Mouse (Mus musculus): ENCODE data around the gene Zfp867. TPM values are rescaled to one million over a fixed set of nuclear protein-coding genes. Genes with fewer than 3 reads are reported as not detected.

Zfp867 gene
- 0.03 TPM in 1 of 2 replicates, not detected in the other for polyA plus RNA-seq (2012; rRNA removed)

GRCm38 (mm10) chr11:59472326-59472677, at the start of gene Zfp867:
Gene Zfp867, minus strand, starts transcription at chr11:59472474.

GRCm38 (mm10) chr11:59451086-59451485, 21.2 kb downstream of the Zfp867 start, which contains the start of gene Snap47:
Gene Snap47, minus strand, starts transcription at chr11:59451186.

GRCm38 (mm10) chr11:59449741-59450229, 22.5 kb downstream of the Zfp867 start, which contains the start of gene Jmjd4:
Gene Jmjd4, plus strand, starts transcription at chr11:59450045.

Other genes starting within 250 kb of the Zfp867 start
- gene Arf1, start 244.2 kb downstream of the Zfp867 start, polyA plus RNA-seq (2012; rRNA removed): 308 and 353 TPM in 2 replicates
- 0.20 and 0.40 TPM in 2 replicates for gene Wnt3a, start 181.7 kb downstream of the Zfp867 start, polyA plus RNA-seq (2012; rRNA removed)
- 2.9 and 3.8 TPM in 2 replicates for gene Wnt9a, start 165.5 kb downstream of the Zfp867 start, polyA plus RNA-seq (2012; rRNA removed)
- gene Prss38, start 96.8 kb downstream of the Zfp867 start, polyA plus RNA-seq (2012; rRNA removed): not detected in 2 replicates
- gene Jmjd4, start 22.4 kb downstream of the Zfp867 start, polyA plus RNA-seq (2012; rRNA removed): 1.6 and 1.8 TPM in 2 replicates
- 11.3 and 12.2 TPM in 2 replicates for gene Snap47, start 21.3 kb downstream of the Zfp867 start, polyA plus RNA-seq (2012; rRNA removed)
- gene Zkscan17, start 54.3 kb upstream of the Zfp867 start, polyA plus RNA-seq (2012; rRNA removed): 2.9 and 3.9 TPM in 2 replicates
- 0.04 and 0.08 TPM in 2 replicates for gene Nlrp3, start 69.1 kb upstream of the Zfp867 start, polyA plus RNA-seq (2012; rRNA removed)
- gene Olfr222, start 103.8 kb upstream of the Zfp867 start, polyA plus RNA-seq (2012; rRNA removed): not detected in 2 replicates
- not detected in 2 replicates for gene Olfr223, start 120.8 kb upstream of the Zfp867 start, polyA plus RNA-seq (2012; rRNA removed)
- 66.9 and 85.3 TPM in 2 replicates for gene Mprip, start 188.8 kb upstream of the Zfp867 start, polyA plus RNA-seq (2012; rRNA removed)

Measured in stomach, adult 2 months (tissue).